Mouse (Mus musculus): ENCODE results near the gene Cd248.

GRCm38 (mm10) chr19:5079279-5079678, 11.4 kb downstream of the Cd248 start:
- TF ChIP-seq CTCF (IDR thresholded peaks at IDR 0.05; ENCODE audit: extremely low read depth, insufficient read depth, low read length) (no peak), POLR2A (IDR thresholded peaks at IDR 0.05; ENCODE audit: extremely low read depth, insufficient read depth, low read length) (no peak)
